Mouse (Mus musculus): ENCODE measurements around the gene Mybpc2.

DNA sequence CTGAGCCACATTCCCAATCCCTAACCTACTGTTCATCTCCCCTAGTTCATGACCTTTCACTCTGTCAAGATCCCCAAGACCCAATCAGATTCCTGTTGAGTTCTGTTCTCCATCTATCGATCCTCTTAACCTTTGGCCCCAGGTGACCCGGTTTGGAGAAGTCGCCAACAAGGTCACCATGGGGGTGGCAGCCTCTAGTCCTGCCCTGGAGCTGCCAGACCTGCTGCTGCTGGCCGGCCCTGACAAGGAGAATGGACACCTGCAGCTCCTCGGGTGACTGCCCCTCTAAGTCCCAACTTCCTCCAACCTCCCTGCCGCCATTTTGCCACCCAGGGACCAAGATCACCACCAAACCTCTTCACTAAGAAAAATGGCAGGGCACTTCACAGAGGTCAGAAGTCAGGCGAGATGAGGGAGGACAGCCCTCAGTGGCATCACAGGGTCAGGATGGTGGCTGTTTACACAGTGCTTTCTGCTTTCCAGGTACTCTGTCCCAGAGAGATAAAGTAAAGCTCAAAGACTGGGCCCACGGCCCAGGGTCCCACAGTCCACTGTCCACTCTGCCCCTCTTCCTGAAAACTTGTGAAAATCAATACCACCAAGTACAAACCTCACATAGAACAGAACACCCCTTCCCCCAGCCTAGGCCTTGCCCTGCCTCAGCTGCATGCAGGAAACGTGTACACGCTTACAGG is 26.9 kb downstream of the Mybpc2 start:
- TF ChIP-seq POLR2A (IDR thresholded peaks at IDR 0.05; ENCODE audit: borderline replicate concordance, low read depth, low read length) (no peak), CTCF (IDR thresholded peaks at IDR 0.05; ENCODE audit: low read depth, low read length) (no peak)
